Mouse (Mus musculus): ENCODE data around the gene Emc10. TPM values are rescaled to one million over a fixed set of nuclear protein-coding genes. Genes with fewer than 3 reads are reported as not detected.

The Emc10 gene
- polyA plus RNA-seq, 1 experiment from 2014 or later: 145 TPM

DNA sequence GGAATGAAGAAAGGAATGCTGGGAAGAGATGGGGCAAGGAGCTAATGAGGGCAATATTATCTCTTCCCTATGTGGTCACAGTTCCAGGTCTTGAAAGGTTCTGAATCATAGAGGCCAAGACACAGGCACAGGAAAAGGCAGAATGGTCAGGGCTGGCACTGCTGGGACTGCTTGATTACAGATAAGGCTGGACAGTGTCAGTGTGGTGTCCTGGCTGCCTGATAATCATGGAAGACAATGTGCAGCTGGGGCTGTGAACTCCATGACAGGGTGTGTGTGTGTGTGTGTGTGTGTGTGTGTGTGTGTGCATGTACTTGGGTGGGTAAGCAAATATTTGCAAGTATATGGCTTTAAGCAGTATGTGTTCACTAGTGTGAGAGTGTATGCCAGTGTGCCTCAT is 11.2 kb upstream of the Emc10 start:
- H3K4me2 ChIP-seq (ENCODE audit: low read length): no peak overlapping the region
- no peak overlapping the region for H3K9ac ChIP-seq (ENCODE audit: low read depth, low read length)
- no peaks in the 10 kb centered on the region; the same call in 1 of the 2 replicates for H3K9me3 ChIP-seq (ENCODE audit: control insufficient read depth, low read length)
- no peak for ATAC-seq
- no peak overlapping the region for H3K4me3 ChIP-seq (ENCODE audit: low read length)
- no peak overlapping the region for H3K27ac ChIP-seq (ENCODE audit: low read depth, low read length)
- peaks cover 6% of the 10 kb centered on the region for H3K27me3 ChIP-seq (replicated peaks; ENCODE audit: control insufficient read depth, insufficient read depth, low read length)
- H3K36me3 ChIP-seq (ENCODE audit: control insufficient read depth, insufficient read depth, low read length): no peaks in the 10 kb centered on the region
- no peaks in the 10 kb centered on the region for H3K4me1 ChIP-seq (ENCODE audit: control insufficient read depth, insufficient read depth, low read depth, low read length)

DNA sequence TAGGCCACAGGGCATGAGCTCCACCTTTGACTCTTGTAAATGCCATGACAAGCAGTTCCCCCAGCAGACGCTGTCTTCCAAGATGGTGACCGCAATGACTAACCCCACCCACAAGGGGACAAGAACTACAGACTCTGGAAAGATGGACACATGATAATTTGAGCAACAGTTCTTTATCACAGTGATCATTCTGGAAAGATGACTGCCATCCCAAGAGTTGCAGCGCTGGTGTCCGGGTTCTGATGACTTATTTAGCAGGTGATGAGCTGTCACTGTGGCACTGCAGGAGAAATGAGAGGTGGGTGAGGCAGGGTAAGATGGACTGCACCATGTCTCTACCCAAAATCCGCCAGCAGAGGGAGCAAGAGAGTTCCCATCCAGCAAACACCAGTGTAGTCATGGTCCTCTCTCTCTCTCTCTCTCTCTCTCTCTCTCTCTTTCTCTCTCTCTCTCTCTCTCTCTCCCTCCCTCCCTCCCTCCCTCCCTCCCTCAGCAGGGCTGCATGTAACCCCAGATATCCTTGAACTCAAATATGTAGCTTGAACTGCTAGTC is 5.3 kb upstream of the Emc10 start:
- no peaks in the 10 kb centered on the region for H3K27me3 ChIP-seq (replicated peaks; ENCODE audit: control insufficient read depth, insufficient read depth, low read length)
- peaks cover 5% of the 10 kb centered on the region; the same call in 1 of the 2 replicates for H3K4me1 ChIP-seq (ENCODE audit: control insufficient read depth, insufficient read depth, low read depth, low read length)
- no peaks in the 10 kb centered on the region for H3K9me3 ChIP-seq (ENCODE audit: control insufficient read depth, low read length)
- H3K4me3 ChIP-seq (ENCODE audit: low read length): no peak overlapping the region
- H3K27ac ChIP-seq (ENCODE audit: low read depth, low read length): no peak overlapping the region
- WGBS: 33% methylated on average over 5 of the region's 5 CpGs
- ATAC-seq: peak; percentile 61; the same call in 1 of the 2 replicates
- no peak overlapping the region for H3K4me2 ChIP-seq (ENCODE audit: low read length)
- H3K9ac ChIP-seq (ENCODE audit: low read depth, low read length): no peak overlapping the region
- H3K36me3 ChIP-seq (ENCODE audit: control insufficient read depth, insufficient read depth, low read length): no peaks in the 10 kb centered on the region

DNA sequence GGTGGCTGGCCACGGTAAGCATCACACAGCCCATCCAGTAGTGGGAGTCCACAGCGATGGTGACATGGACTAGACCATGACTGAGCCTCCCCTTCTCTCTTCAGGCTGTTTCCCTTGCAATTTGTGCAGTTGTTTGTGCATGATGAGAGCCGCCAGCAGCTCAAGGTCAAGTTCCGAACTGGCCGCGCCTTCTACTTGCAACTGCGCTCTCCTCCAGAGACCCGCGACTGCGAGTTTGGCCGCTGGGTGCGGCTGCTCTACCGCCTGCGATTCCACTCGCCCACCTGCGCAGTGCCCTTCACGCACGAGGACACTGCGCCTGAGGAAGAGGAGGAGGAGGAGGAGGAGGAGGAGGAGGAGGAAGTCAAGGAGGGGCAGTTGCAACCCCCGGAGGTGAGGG is 3.7 kb upstream of the Emc10 start:
- no peak overlapping the region for H3K27ac ChIP-seq (ENCODE audit: low read depth, low read length)
- H3K4me3 ChIP-seq (ENCODE audit: low read length): no peak overlapping the region
- no peaks in the 10 kb centered on the region for H3K27me3 ChIP-seq (replicated peaks; ENCODE audit: control insufficient read depth, insufficient read depth, low read length)
- 65% methylated on average over 20 of the region's 20 CpGs for WGBS
- peaks cover 12% of the 10 kb centered on the region for H3K4me1 ChIP-seq (ENCODE audit: control insufficient read depth, insufficient read depth, low read depth, low read length)
- no peak overlapping the region for H3K4me2 ChIP-seq (ENCODE audit: low read length)
- no peaks in the 10 kb centered on the region for H3K36me3 ChIP-seq (ENCODE audit: control insufficient read depth, insufficient read depth, low read length)
- H3K9me3 ChIP-seq (ENCODE audit: control insufficient read depth, low read length): no peaks in the 10 kb centered on the region
- H3K9ac ChIP-seq (ENCODE audit: low read depth, low read length): no peak overlapping the region
- ATAC-seq: no peak

DNA sequence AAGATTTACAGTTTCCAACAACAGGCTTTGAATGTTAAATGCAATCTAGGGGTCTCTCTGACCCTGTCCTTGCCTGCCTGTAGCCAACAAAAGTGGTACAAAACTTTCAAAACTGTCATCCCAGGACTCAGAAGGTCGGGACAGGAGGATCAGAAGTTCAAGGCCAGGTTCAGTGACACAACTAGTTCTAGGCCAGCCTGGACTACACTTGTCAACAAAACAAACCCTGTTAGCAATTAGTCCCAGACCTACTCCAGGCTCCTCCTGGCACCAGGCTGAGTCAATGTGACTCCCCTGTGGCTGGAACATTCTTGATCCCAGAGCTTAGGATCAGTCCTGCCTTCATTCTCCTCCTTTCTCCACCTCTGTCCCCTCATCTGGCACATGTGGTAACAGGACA is 2.6 kb upstream of the Emc10 start:
- no peak for ATAC-seq
- Histone ChIP-seq H3K9ac (ENCODE audit: low read depth, low read length) (no peak overlapping the region), H3K27ac (ENCODE audit: low read depth, low read length) (no peak overlapping the region), H3K4me2 (ENCODE audit: low read length) (no peak overlapping the region), H3K9me3 (ENCODE audit: control insufficient read depth, low read length) (no peaks in the 10 kb centered on the region), H3K36me3 (ENCODE audit: control insufficient read depth, insufficient read depth, low read length) (0 out of 2 replicates have a peak, but pooled peaks cover under 1% of the 10 kb centered on the region), H3K4me3 (ENCODE audit: low read length) (no peak overlapping the region), H3K4me1 (ENCODE audit: control insufficient read depth, insufficient read depth, low read depth, low read length) (peaks cover 18% of the 10 kb centered on the region), H3K27me3 (replicated peaks; ENCODE audit: control insufficient read depth, insufficient read depth, low read length) (no peaks in the 10 kb centered on the region)
- 79% methylated on average over 1 of the region's 1 CpGs for WGBS

DNA sequence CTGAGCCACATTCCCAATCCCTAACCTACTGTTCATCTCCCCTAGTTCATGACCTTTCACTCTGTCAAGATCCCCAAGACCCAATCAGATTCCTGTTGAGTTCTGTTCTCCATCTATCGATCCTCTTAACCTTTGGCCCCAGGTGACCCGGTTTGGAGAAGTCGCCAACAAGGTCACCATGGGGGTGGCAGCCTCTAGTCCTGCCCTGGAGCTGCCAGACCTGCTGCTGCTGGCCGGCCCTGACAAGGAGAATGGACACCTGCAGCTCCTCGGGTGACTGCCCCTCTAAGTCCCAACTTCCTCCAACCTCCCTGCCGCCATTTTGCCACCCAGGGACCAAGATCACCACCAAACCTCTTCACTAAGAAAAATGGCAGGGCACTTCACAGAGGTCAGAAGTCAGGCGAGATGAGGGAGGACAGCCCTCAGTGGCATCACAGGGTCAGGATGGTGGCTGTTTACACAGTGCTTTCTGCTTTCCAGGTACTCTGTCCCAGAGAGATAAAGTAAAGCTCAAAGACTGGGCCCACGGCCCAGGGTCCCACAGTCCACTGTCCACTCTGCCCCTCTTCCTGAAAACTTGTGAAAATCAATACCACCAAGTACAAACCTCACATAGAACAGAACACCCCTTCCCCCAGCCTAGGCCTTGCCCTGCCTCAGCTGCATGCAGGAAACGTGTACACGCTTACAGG is 1.2 kb upstream of the Emc10 start:
- no peaks in the 10 kb centered on the region for H3K27me3 ChIP-seq (replicated peaks; ENCODE audit: control insufficient read depth, insufficient read depth, low read length)
- peak overlapping the region; percentile 76 for H3K4me3 ChIP-seq (ENCODE audit: low read length)
- H3K9me3 ChIP-seq (ENCODE audit: control insufficient read depth, low read length): no peaks in the 10 kb centered on the region
- H3K4me2 ChIP-seq (ENCODE audit: low read length): peak overlapping the region; percentile 88
- ATAC-seq: no peak
- H3K27ac ChIP-seq (ENCODE audit: low read depth, low read length): peak overlapping the region; percentile 94; the same call in 1 of the 2 replicates
- WGBS: 91% methylated on average over 10 of the region's 10 CpGs
- peaks cover 18% of the 10 kb centered on the region for H3K4me1 ChIP-seq (ENCODE audit: control insufficient read depth, insufficient read depth, low read depth, low read length)
- peak overlapping the region; percentile 93 for H3K9ac ChIP-seq (ENCODE audit: low read depth, low read length)
- peaks cover 5% of the 10 kb centered on the region; the same call in 1 of the 2 replicates for H3K36me3 ChIP-seq (ENCODE audit: control insufficient read depth, insufficient read depth, low read length)

DNA sequence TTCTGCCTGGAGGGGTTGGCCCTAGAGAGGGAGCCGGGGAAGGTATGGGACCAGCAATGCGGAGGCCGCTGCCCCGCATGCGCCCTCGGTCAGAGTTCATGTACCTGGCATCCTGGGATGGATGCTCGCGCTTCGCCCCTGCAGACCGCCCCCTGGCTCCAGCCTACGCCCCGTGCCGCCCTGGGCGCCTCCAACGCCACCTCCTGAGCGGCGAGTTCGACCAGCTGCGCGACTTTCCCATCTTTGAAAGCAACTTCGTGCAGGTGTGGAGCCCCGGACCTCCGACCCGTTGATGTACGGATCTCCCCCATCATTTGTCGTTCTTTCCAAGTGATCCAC is 411 bp upstream of the Emc10 start:
- peaks cover 11% of the 10 kb centered on the region; the same call in 1 of the 2 replicates for H3K36me3 ChIP-seq (ENCODE audit: control insufficient read depth, insufficient read depth, low read length)
- under 1% methylated on average over 20 of the region's 26 CpGs for WGBS
- H3K27ac ChIP-seq (ENCODE audit: low read depth, low read length): peak overlapping the region; percentile 94
- no peak for ATAC-seq
- H3K9ac ChIP-seq (ENCODE audit: low read depth, low read length): peak overlapping the region; percentile 93
- H3K27me3 ChIP-seq (replicated peaks; ENCODE audit: control insufficient read depth, insufficient read depth, low read length): no peaks in the 10 kb centered on the region
- peaks cover 18% of the 10 kb centered on the region for H3K4me1 ChIP-seq (ENCODE audit: control insufficient read depth, insufficient read depth, low read depth, low read length)
- H3K4me2 ChIP-seq (ENCODE audit: low read length): peak overlapping the region; percentile 88
- H3K9me3 ChIP-seq (ENCODE audit: control insufficient read depth, low read length): no peaks in the 10 kb centered on the region
- H3K4me3 ChIP-seq (ENCODE audit: low read length): peak overlapping the region; percentile 76

DNA sequence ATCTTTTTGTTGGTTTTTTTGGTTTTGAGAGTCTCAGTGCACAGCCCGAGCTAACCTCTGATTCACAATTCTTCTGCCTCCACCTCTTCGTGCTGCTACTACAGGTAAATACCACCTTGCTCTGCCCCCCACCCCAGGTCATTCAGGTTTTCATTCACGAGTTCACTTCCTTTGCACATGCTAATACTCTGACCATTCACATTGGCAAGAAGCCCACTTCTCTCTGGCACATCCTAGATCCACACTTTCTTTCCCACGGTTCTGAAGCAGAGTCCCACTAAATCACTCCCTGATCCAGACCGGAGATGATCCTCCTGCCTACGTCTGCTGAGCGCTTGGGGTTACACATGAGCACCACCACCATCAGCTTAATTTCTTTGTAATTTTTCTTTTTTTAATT is 1.2 kb downstream of the Emc10 start:
- Histone ChIP-seq H3K4me1 (ENCODE audit: control insufficient read depth, insufficient read depth, low read depth, low read length) (peaks cover 18% of the 10 kb centered on the region), H3K36me3 (ENCODE audit: control insufficient read depth, insufficient read depth, low read length) (peaks cover 25% of the 10 kb centered on the region), H3K9me3 (ENCODE audit: control insufficient read depth, low read length) (no peaks in the 10 kb centered on the region), H3K27me3 (replicated peaks; ENCODE audit: control insufficient read depth, insufficient read depth, low read length) (no peaks in the 10 kb centered on the region), H3K9ac (ENCODE audit: low read depth, low read length) (no peak overlapping the region; the same call in 1 of the 2 replicates), H3K4me3 (ENCODE audit: low read length) (peak overlapping the region; percentile 76), H3K4me2 (ENCODE audit: low read length) (peak overlapping the region; percentile 76), H3K27ac (ENCODE audit: low read depth, low read length) (no peak overlapping the region)
- no peak for ATAC-seq
- 71% methylated on average over 7 of the region's 7 CpGs for WGBS

DNA sequence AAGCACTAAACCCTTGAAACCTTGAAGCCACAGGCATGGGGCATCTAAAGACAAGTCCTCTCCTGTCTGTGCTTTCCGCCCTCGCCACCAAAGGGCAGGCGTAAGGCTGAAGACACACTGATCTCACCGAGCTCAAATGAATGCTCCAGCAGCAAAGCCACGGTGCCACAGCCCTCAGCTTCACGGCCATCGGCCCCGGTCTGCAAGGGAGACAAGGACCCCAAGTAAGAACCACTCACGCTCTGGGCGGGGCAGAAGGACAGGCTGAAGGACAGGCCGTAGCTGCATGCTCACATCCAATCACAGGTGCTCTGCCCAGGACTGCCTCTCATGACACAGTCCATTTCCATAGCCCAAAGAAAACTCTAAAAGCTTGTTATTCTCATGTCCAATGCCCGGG is 1.6 kb downstream of the Emc10 start:
- Histone ChIP-seq H3K27me3 (replicated peaks; ENCODE audit: control insufficient read depth, insufficient read depth, low read length) (no peaks in the 10 kb centered on the region), H3K36me3 (ENCODE audit: control insufficient read depth, insufficient read depth, low read length) (peaks cover 27% of the 10 kb centered on the region), H3K4me2 (ENCODE audit: low read length) (peak overlapping the region; percentile 76; the same call in 1 of the 2 replicates), H3K9ac (ENCODE audit: low read depth, low read length) (no peak overlapping the region), H3K4me3 (ENCODE audit: low read length) (no peak overlapping the region), H3K4me1 (ENCODE audit: control insufficient read depth, insufficient read depth, low read depth, low read length) (peaks cover 18% of the 10 kb centered on the region), H3K9me3 (ENCODE audit: control insufficient read depth, low read length) (no peaks in the 10 kb centered on the region), H3K27ac (ENCODE audit: low read depth, low read length) (no peak overlapping the region)
- no peak for ATAC-seq
- WGBS: 92% methylated on average over 12 of the region's 12 CpGs

DNA sequence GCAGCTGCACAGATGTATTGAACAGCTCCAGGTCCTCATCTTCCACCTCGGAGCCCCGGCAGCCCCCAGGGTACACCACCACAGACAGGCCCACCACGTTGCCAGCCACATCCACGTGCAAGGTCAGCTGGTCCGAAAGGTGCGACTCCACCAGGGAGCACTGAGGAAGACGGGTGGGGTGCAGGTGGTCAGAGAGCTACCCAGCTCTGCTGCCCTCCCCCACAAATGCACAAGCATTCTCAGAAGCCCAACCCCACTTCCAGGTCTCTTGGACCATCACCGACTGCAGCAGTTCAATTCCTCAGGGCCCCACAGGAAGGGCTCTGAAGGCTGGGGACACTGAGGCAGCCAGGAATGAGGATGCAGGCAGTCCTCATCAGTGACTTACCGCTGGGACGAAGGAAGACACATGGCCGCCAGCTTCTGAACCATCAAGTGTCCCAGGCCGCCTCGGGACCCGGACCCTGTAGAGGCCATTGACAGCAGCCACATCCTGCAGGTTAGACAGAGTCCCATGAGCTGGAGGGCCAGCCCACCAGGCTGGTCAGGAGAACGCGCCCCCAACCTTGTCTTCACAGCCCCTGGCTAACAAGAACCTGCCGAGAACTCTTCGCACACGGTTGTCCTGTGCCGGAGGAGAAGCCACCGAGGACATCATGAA is 4.0 kb downstream of the Emc10 start:
- no peaks in the 10 kb centered on the region for H3K27me3 ChIP-seq (replicated peaks; ENCODE audit: control insufficient read depth, insufficient read depth, low read length)
- H3K4me2 ChIP-seq (ENCODE audit: low read length): no peak overlapping the region
- 94% methylated on average over 21 of the region's 21 CpGs for WGBS

More for the DNA sequence above, 4.0 kb downstream of the Emc10 start:
- Histone ChIP-seq H3K4me1 (ENCODE audit: control insufficient read depth, insufficient read depth, low read depth, low read length) (peaks cover 16% of the 10 kb centered on the region), H3K36me3 (ENCODE audit: control insufficient read depth, insufficient read depth, low read length) (peaks cover 33% of the 10 kb centered on the region), H3K9ac (ENCODE audit: low read depth, low read length) (no peak overlapping the region), H3K27ac (ENCODE audit: low read depth, low read length) (no peak overlapping the region), H3K4me3 (ENCODE audit: low read length) (no peak overlapping the region), H3K9me3 (ENCODE audit: control insufficient read depth, low read length) (no peaks in the 10 kb centered on the region)
- no peak for ATAC-seq

Measured in hindbrain, embryonic 16.5 days (tissue).